Mouse (Mus musculus): Measurements from ENCODE around the gene Glul. TPM values are rescaled to one million over a fixed set of nuclear protein-coding genes. Genes with fewer than 3 reads are reported as not detected.

The Glul gene
- polyA plus RNA-seq, 1 experiment, result 168 TPM

GRCm38 (mm10) chr1:153937025-153937424 lies 37.3 kb downstream of the Glul start:
- Histone ChIP-seq H3K36me3 (ENCODE audit: control insufficient read depth, insufficient read depth, low read length) (no peaks in the 10 kb centered on the region), H3K4me1 (ENCODE audit: control insufficient read depth, insufficient read depth, insufficient read length) (no peaks in the 10 kb centered on the region), H3K27me3 (ENCODE audit: control insufficient read depth, insufficient read depth, low read length) (no peaks in the 10 kb centered on the region), H3K4me3 (ENCODE audit: extremely low read depth, insufficient read depth, insufficient read length) (no peak overlapping the region), H3K27ac (ENCODE audit: insufficient read depth, low read length) (no peak overlapping the region)
- TF ChIP-seq CTCF (IDR thresholded peaks at IDR 0.05; ENCODE audit: extremely low read depth, insufficient read depth, insufficient read length, insufficient replicate concordance), result no peak
- 98% methylated on average over 2 of the region's 2 CpGs for WGBS
- no peak for DNase-seq (ENCODE audit: low read depth in 1 of 2, low spot score in 2 of 2)

- WGBS, result 91% methylated on average over 2 of the region's 2 CpGs
- TF ChIP-seq CTCF (IDR thresholded peaks at IDR 0.05; ENCODE audit: extremely low read depth, insufficient read depth, insufficient read length, insufficient replicate concordance), result no peak
- TF ChIP-seq POLR2A (IDR thresholded peaks at IDR 0.05; ENCODE audit: low read depth, low read length), result no peak
These were observed 41.2 kb downstream of the Glul start for GRCm38 (mm10) chr1:153940986-153941385.

GRCm38 (mm10) chr1:153945181-153945580 lies 45.4 kb downstream of the Glul start:
- 81% methylated on average over 5 of the region's 5 CpGs for WGBS

More at GRCm38 (mm10) chr1:153940986-153941385, 41.2 kb downstream of the Glul start:
- DNase-seq (ENCODE audit: low read depth in 1 of 2, low spot score in 2 of 2), result no peak
- H3K27ac ChIP-seq (ENCODE audit: insufficient read depth, low read length), result no peak overlapping the region
- no peaks in the 10 kb centered on the region for H3K27me3 ChIP-seq (ENCODE audit: control insufficient read depth, insufficient read depth, low read length)
- no peaks in the 10 kb centered on the region for H3K4me1 ChIP-seq (ENCODE audit: control insufficient read depth, insufficient read depth, insufficient read length)
- H3K4me3 ChIP-seq (ENCODE audit: extremely low read depth, insufficient read depth, insufficient read length), result no peak overlapping the region
- H3K36me3 ChIP-seq (ENCODE audit: control insufficient read depth, insufficient read depth, low read length), result no peaks in the 10 kb centered on the region

GRCm38 (mm10) chr1:153946971-153947370 lies 47.2 kb downstream of the Glul start:
- Histone ChIP-seq H3K4me3 (ENCODE audit: extremely low read depth, insufficient read depth, insufficient read length) (no peak overlapping the region), H3K4me1 (ENCODE audit: control insufficient read depth, insufficient read depth, insufficient read length) (no peaks in the 10 kb centered on the region), H3K27ac (ENCODE audit: insufficient read depth, low read length) (no peak overlapping the region), H3K27me3 (ENCODE audit: control insufficient read depth, insufficient read depth, low read length) (no peaks in the 10 kb centered on the region), H3K36me3 (ENCODE audit: control insufficient read depth, insufficient read depth, low read length) (no peaks in the 10 kb centered on the region)
- TF ChIP-seq POLR2A (IDR thresholded peaks at IDR 0.05; ENCODE audit: low read depth, low read length), result no peak
- no peak for TF ChIP-seq CTCF (IDR thresholded peaks at IDR 0.05; ENCODE audit: extremely low read depth, insufficient read depth, insufficient read length, insufficient replicate concordance)
- DNase-seq (ENCODE audit: low read depth in 1 of 2, low spot score in 2 of 2), result no peak
- 66% methylated on average over 7 of the region's 7 CpGs for WGBS

More at GRCm38 (mm10) chr1:153945181-153945580, 45.4 kb downstream of the Glul start:
- TF ChIP-seq POLR2A (IDR thresholded peaks at IDR 0.05; ENCODE audit: low read depth, low read length) (no peak), CTCF (IDR thresholded peaks at IDR 0.05; ENCODE audit: extremely low read depth, insufficient read depth, insufficient read length, insufficient replicate concordance) (no peak)
- no peaks in the 10 kb centered on the region for H3K4me1 ChIP-seq (ENCODE audit: control insufficient read depth, insufficient read depth, insufficient read length)
- no peaks in the 10 kb centered on the region for H3K36me3 ChIP-seq (ENCODE audit: control insufficient read depth, insufficient read depth, low read length)
- DNase-seq (ENCODE audit: low read depth in 1 of 2, low spot score in 2 of 2), result no peak
- H3K27me3 ChIP-seq (ENCODE audit: control insufficient read depth, insufficient read depth, low read length), result no peaks in the 10 kb centered on the region
- H3K4me3 ChIP-seq (ENCODE audit: extremely low read depth, insufficient read depth, insufficient read length), result no peak overlapping the region
- H3K27ac ChIP-seq (ENCODE audit: insufficient read depth, low read length), result no peak overlapping the region

- DNase-seq (ENCODE audit: low read depth in 1 of 2, low spot score in 2 of 2), result no peak
- no peaks in the 10 kb centered on the region for H3K27me3 ChIP-seq (ENCODE audit: control insufficient read depth, insufficient read depth, low read length)
- no peaks in the 10 kb centered on the region for H3K36me3 ChIP-seq (ENCODE audit: control insufficient read depth, insufficient read depth, low read length)
- no peak overlapping the region for H3K27ac ChIP-seq (ENCODE audit: insufficient read depth, low read length)
- TF ChIP-seq CTCF (IDR thresholded peaks at IDR 0.05; ENCODE audit: extremely low read depth, insufficient read depth, insufficient read length, insufficient replicate concordance), result no peak
- TF ChIP-seq POLR2A (IDR thresholded peaks at IDR 0.05; ENCODE audit: low read depth, low read length), result no peak
- no peaks in the 10 kb centered on the region for H3K4me1 ChIP-seq (ENCODE audit: control insufficient read depth, insufficient read depth, insufficient read length)
- 91% methylated on average over 6 of the region's 6 CpGs for WGBS
- no peak overlapping the region for H3K4me3 ChIP-seq (ENCODE audit: extremely low read depth, insufficient read depth, insufficient read length)
These were observed 48.1 kb downstream of the Glul start for GRCm38 (mm10) chr1:153947837-153948236.

GRCm38 (mm10) chr1:153953232-153953631 lies 53.5 kb downstream of the Glul start:
- WGBS, result 57% methylated on average over 9 of the region's 9 CpGs
- no peak overlapping the region for H3K4me3 ChIP-seq (ENCODE audit: extremely low read depth, insufficient read depth, insufficient read length)
- H3K4me1 ChIP-seq (ENCODE audit: control insufficient read depth, insufficient read depth, insufficient read length), result no peaks in the 10 kb centered on the region
- H3K27ac ChIP-seq (ENCODE audit: insufficient read depth, low read length), result no peak overlapping the region
- DNase-seq (ENCODE audit: low read depth in 1 of 2, low spot score in 2 of 2), result no peak
- H3K36me3 ChIP-seq (ENCODE audit: control insufficient read depth, insufficient read depth, low read length), result no peaks in the 10 kb centered on the region
- no peaks in the 10 kb centered on the region for H3K27me3 ChIP-seq (ENCODE audit: control insufficient read depth, insufficient read depth, low read length)
- TF ChIP-seq POLR2A (IDR thresholded peaks at IDR 0.05; ENCODE audit: low read depth, low read length) (no peak), CTCF (IDR thresholded peaks at IDR 0.05; ENCODE audit: extremely low read depth, insufficient read depth, insufficient read length, insufficient replicate concordance) (no peak)

- no peak for DNase-seq (ENCODE audit: low read depth in 1 of 2, low spot score in 2 of 2)
- TF ChIP-seq CTCF (IDR thresholded peaks at IDR 0.05; ENCODE audit: extremely low read depth, insufficient read depth, insufficient read length, insufficient replicate concordance) (no peak), POLR2A (IDR thresholded peaks at IDR 0.05; ENCODE audit: low read depth, low read length) (no peak)
- Histone ChIP-seq H3K36me3 (ENCODE audit: control insufficient read depth, insufficient read depth, low read length) (no peaks in the 10 kb centered on the region), H3K27me3 (ENCODE audit: control insufficient read depth, insufficient read depth, low read length) (no peaks in the 10 kb centered on the region), H3K4me3 (ENCODE audit: extremely low read depth, insufficient read depth, insufficient read length) (no peak overlapping the region), H3K4me1 (ENCODE audit: control insufficient read depth, insufficient read depth, insufficient read length) (no peaks in the 10 kb centered on the region), H3K27ac (ENCODE audit: insufficient read depth, low read length) (no peak overlapping the region)
- WGBS, result 66% methylated on average over 6 of the region's 6 CpGs
These were observed 54.1 kb downstream of the Glul start for GRCm38 (mm10) chr1:153953797-153954196.
